Mouse (Mus musculus) olfactory bulb, adult 2 months (tissue): ENCODE measurements at regions not wholly inside any gene's neighbourhood (a gene's known extent, or its start where the extent isn't known, plus 50 kb on each side); places are given as distances from the start of the nearest gene placed in this dataset.

ENCODE experiments used
- H3K27ac ChIP-seq: fragments of 200-500 bp; 2 replicates; pipeline ENCODE4 v1.5.1; 2012; ENCODE audit warnings: low read depth, low read length; ENCODE audit not compliant: insufficient read depth
- H3K4me1 ChIP-seq: fragments of 200-500 bp; 2 replicates; pipeline ENCODE4 v1.6.1; 2012; ENCODE audit warnings: low read length; ENCODE audit not compliant: control insufficient read depth, insufficient read depth
- H3K4me3 ChIP-seq: fragments of 200-500 bp; 2 replicates; pipeline ENCODE4 v1.5.1; 2012; ENCODE audit warnings: mild to moderate bottlenecking, low read depth, low read length, moderate library complexity; ENCODE audit not compliant: insufficient read depth
- CTCF ChIP-seq: fragments of 200-500 bp; IDR thresholded peaks from 2 replicates; pipeline ENCODE4 v1.5.1; 2012; ENCODE audit warnings: low read depth, mild to moderate bottlenecking, low read length, moderate library complexity; ENCODE audit not compliant: insufficient read depth
- POLR2A ChIP-seq: fragments of 200-500 bp; IDR thresholded peaks from 2 replicates; pipeline ENCODE4 v1.6.1; 2012; ENCODE audit warnings: mild to moderate bottlenecking, low read depth, low read length, moderate library complexity; ENCODE audit not compliant: insufficient read depth
- WGBS: fragments of 180-500 bp; shearing (Covaris S2); methylation state at CpG from one replicate; pipeline ENCODE4 v1.1.7; 2018; 5-methylcytosine and 5-hydroxymethylcytosine counted together

DNA sequence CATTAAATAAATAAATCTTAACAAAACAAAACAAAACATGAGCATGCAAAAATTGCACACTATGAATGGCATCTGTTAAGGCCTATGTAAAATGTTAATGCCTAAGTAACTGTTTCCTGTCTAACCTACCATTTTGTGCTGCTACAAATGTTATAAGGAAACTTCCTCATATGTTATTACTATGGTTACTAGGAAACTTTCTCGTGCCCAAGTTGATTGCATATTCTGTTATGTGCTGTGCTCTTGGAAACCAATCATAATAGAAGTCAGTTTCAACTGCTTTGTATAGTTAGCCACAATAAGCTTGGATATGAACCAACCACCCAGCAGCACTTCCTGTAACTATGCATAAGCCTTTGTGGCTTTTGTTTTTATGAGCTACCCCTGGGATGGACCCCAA, 147.0 kb upstream of the Emcn start:
- no peak for TF ChIP-seq POLR2A
- TF ChIP-seq CTCF: no peak
- Histone ChIP-seq H3K4me1 (no peaks in the 10 kb centered on the region), H3K4me3 (no peak overlapping the region), H3K27ac (no peak overlapping the region)
- WGBS: 68% methylated on average over 1 of the region's 1 CpGs

DNA sequence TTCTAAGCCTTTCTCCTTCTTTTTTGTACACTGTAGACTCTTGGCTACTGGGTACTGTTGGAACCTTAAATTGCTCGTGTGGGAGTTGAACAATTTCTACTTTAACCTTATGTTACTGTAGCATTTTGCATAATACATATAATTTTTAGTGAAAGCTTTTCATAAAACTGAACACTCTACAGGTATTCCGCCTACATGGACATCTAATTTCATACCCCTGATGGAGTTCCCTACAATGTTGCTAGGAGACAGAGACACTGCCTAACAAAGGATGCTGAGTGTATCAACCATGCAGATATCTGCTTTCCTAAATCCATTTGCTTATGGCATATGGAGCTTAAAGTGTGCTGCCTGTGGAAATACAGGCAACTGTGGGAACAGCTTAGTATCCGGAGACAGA, 129.2 kb upstream of the Emcn start:
- no peaks in the 10 kb centered on the region for H3K4me1 ChIP-seq
- WGBS: 67% methylated on average over 3 of the region's 3 CpGs
- TF ChIP-seq POLR2A (no peak), CTCF (no peak)

DNA sequence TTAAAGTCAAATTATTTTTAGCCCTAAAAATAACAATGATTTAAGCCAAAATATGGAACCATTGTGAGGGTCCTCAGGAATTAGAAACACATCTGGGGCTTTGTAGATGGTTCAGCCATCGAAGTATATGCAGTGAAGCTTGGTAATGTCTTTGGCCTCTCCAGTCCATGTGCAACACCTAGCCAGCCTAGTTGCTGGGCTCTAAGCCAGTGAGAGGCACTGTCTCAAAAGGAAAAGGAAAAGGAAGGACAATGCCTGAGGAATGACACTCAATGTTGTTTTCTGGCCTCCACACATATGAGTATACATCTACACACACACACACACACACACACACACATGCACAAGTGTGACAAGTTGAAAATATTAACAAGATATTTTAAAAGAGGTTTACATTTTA, 124.8 kb upstream of the Emcn start:
- Histone ChIP-seq H3K27ac (no peak overlapping the region), H3K4me3 (no peak overlapping the region), H3K4me1 (no peaks in the 10 kb centered on the region)
- TF ChIP-seq CTCF (no peak), POLR2A (no peak)
- WGBS: 88% methylated on average over 1 of the region's 1 CpGs

More for the DNA sequence above, 129.2 kb upstream of the Emcn start:
- Histone ChIP-seq H3K27ac (no peak overlapping the region), H3K4me3 (no peak overlapping the region)

DNA sequence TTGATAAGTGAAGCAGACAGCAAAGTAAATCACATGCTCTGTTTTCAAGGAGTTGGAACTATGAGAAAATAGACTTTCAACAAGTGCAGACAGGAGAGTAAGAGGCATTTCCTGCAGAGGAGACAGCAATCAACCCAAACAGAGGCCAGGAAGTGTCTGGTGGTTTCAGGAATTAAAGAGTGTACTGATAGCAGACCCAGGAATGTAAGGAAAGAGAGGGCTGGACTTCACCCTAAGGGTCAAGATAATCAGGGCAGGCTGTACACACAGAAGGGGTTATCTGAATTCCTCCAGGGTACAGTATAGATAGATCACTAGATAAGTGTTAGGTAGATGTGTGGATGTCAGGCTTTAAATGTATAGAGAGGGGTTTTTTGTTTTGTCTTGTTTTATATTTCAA, 123.6 kb upstream of the Emcn start:
- Histone ChIP-seq H3K27ac (no peak overlapping the region), H3K4me1 (no peaks in the 10 kb centered on the region), H3K4me3 (no peak overlapping the region)
- TF ChIP-seq POLR2A (no peak), CTCF (no peak)

DNA sequence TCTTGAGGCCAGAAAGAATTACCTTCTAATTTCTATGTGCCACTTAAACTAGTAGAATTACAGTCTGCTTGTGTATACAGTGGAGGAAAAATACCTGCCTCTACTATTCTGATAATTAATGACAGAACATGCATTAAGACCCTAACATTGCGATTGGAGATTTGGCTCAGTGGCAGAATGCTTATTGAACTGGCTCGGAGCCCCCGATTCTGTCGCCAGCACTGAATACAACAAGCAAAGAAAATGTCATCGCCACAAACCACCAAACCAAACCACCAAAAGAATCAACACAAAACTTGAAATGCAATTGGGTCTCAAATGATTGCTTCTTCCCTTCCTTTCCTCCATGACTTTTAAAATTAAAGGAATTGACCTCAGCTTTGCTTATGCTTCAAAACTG, 122.9 kb upstream of the Emcn start:
- Histone ChIP-seq H3K4me3 (no peak overlapping the region), H3K4me1 (no peaks in the 10 kb centered on the region), H3K27ac (no peak overlapping the region)
- no peak for TF ChIP-seq CTCF
- no peak for TF ChIP-seq POLR2A
- 85% methylated on average over 5 of the region's 5 CpGs for WGBS

DNA sequence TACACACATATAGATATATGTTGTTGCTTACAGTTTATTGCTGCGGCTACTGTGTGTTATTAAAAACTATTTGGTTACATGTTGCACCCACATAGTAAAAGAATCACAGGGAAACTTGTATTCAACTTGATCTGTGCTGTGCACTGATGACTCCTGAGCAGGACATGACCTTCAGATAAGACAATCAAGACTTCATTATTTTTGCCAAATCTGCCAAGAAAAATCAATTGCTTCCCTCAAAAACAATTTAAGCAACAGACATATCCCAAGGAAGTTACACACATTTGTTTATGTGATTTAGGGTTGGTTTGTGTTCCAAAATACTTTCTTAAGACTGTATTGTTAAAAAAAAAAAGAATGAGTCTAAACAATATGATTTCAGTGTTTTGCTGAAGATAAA, 114.7 kb upstream of the Emcn start:
- Histone ChIP-seq H3K4me1 (no peaks in the 10 kb centered on the region), H3K27ac (no peak overlapping the region), H3K4me3 (no peak overlapping the region)
- WGBS: 94% methylated on average over 1 of the region's 1 CpGs
- TF ChIP-seq CTCF: no peak
- no peak for TF ChIP-seq POLR2A

DNA sequence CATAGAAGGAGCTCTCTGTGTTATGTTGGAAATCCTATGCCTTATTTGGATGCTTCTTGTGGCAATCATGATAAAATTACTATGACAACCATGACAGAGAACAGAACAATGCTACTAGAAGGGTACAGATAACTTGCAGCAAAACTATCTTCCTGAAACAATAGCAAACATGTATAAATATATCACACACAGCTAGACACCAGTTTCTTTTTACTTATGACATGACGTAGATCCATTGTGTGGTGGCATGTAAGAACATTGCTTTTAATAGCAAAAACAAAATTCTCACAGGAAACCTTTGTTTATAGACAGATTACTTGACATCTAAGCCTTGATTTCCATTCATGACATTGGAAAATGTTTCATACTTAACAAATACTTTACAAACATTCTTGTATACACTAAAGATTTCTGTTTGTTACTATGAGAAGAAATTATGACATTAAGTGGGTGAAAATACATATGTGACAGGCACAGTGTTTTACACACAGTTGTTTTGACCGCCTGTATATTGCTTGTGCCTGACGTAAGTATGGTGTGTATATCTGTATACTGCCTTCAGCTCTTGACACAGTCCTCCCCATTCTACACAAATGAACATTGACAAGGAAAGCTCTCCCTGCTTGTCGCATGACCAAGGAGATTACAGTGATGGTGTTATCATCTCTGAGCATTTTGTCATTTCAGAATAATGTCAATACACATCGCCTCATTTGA, 113.6 kb upstream of the Emcn start:
- Histone ChIP-seq H3K27ac (no peak overlapping the region), H3K4me1 (no peaks in the 10 kb centered on the region), H3K4me3 (no peak overlapping the region)
- 93% methylated on average over 5 of the region's 5 CpGs for WGBS
- no peak for TF ChIP-seq CTCF
- no peak for TF ChIP-seq POLR2A

DNA sequence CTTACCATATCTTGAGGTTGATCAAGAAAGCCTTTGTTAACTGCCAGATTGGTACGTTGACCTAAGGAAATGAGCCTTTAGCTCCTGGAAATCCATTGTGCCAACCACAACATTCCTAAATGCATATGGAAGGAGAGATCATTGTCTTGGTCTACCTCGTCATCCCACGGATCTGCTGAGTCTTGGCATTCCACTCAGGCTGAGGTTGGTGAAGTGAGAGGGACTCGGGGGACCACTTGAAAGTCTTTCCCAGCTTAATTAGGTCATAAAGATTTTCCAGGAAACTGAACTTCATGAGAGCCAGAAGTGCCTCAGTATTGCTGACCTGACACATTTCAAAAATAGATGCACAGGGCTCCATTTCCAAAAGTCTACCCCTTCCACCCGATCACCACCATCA, 112.5 kb upstream of the Emcn start:
- Histone ChIP-seq H3K4me1 (no peaks in the 10 kb centered on the region), H3K27ac (no peak overlapping the region), H3K4me3 (no peak overlapping the region)
- 86% methylated on average over 5 of the region's 5 CpGs for WGBS
- TF ChIP-seq CTCF: no peak
- TF ChIP-seq POLR2A: no peak

DNA sequence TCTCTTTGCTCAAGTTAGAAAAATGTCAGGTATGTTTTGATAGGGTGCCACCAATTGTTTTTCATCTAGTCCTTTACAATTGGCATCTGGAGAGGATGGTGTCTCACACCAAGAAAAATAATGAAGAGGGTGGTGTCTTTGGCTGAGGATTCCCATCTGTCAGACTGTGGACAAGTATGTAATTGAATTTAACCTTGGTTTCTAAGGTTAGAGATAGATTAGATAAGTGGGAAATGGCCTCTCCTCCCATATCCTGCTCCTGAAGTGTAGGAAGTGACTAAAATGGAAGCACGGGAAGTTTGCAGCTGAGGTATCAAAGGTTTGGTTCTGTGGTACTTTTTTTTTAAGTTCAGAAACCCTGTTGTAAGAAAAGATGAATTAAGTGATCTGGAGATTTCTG, 98.0 kb upstream of the Emcn start:
- WGBS: 73% methylated on average over 1 of the region's 1 CpGs
- H3K4me1 ChIP-seq: no peaks in the 10 kb centered on the region
- H3K27ac ChIP-seq: no peak overlapping the region
- no peak for TF ChIP-seq CTCF
- H3K4me3 ChIP-seq: no peak overlapping the region

DNA sequence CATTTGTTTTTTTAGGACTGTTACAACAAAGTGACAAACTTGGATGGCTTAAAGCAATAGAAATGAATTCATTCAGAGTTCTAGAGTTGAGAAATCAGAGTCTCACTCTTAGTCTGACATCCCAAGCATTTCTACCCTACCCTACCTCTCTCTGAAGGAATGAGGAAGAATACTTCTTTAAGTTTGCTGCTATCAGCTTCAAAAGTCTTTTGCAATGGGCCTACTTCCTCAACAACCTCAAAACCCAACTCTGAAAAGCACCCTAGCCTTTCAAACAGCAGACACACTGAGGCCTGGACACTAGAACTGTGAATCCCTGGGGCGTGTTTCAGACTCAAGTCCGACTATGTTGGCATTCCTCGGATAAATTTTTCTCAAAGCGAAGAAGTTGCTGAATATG, 77.0 kb upstream of the Emcn start:
- Histone ChIP-seq H3K4me3 (no peak overlapping the region), H3K27ac (no peak overlapping the region), H3K4me1 (no peaks in the 10 kb centered on the region)
- WGBS: 93% methylated on average over 4 of the region's 4 CpGs
- no peak for TF ChIP-seq CTCF
- no peak for TF ChIP-seq POLR2A
